Mouse (Mus musculus) hindbrain, postnatal 0 days (tissue): ENCODE data around the gene Zfp821. TPM values are rescaled to one million over a fixed set of nuclear protein-coding genes. Genes with fewer than 3 reads are reported as not detected.

Experiments
- ATAC-seq: fragments of 200-750 bp; cut with Nextera tagmentation; 2 replicates; pipeline ENCODE4 v1.8.0; 2017; ENCODE audit warnings: mild to moderate bottlenecking, moderate TSS enrichment, moderate library complexity
- DNase-seq: peaks from one replicate; pipeline ENCODE4 v3.0.0-alpha.2; 2015; ENCODE audit warnings: low spot score
- H3K27ac ChIP-seq: fragments of 300-500 bp; sonication (generic); 2 replicates; pipeline ENCODE4 v1.5.1; 2014; ENCODE audit warnings: mild to moderate bottlenecking
- H3K27me3 ChIP-seq: fragments of 300-500 bp; sonication (generic); 2 replicates; pipeline ENCODE4 v1.6.1; 2014; ENCODE audit warnings: low read length, mixed read lengths; ENCODE audit not compliant: insufficient read depth
- H3K36me3 ChIP-seq: fragments of 300-500 bp; sonication (generic); 2 replicates; pipeline ENCODE4 v1.6.1; 2014; ENCODE audit warnings: low read length, mixed read lengths; ENCODE audit not compliant: insufficient read depth
- H3K4me1 ChIP-seq: fragments of 300-500 bp; sonication (generic); 2 replicates; pipeline ENCODE4 v1.6.1; 2014; ENCODE audit warnings: antibody characterized with exemption, low read length, mixed read lengths; ENCODE audit not compliant: insufficient read depth
- H3K4me2 ChIP-seq: fragments of 300-500 bp; sonication (generic); 2 replicates; pipeline ENCODE4 v1.6.1; 2014; ENCODE audit warnings: low read depth, mild to moderate bottlenecking, low read length, moderate library complexity, mixed read lengths
- H3K4me3 ChIP-seq: fragments of 300-500 bp; sonication (generic); 2 replicates; pipeline ENCODE4 v1.5.1; 2014; ENCODE audit warnings: low read length
- H3K9ac ChIP-seq: fragments of 300-500 bp; sonication (generic); replicated peaks from 2 replicates; pipeline ENCODE4 v1.6.1; 2014; ENCODE audit warnings: mild to moderate bottlenecking, low read length, moderate library complexity, mixed read lengths
- H3K9me3 ChIP-seq: fragments of 300-500 bp; sonication (generic); 2 replicates; pipeline ENCODE4 v1.6.1; 2016; ENCODE audit warnings: low read length, mixed read lengths
- CTCF ChIP-seq: IDR thresholded peaks from 2 replicates; pipeline ENCODE4 v1.5.1; 2016; ENCODE audit warnings: antibody characterized with exemption, control low read depth, low read depth
- WGBS: fragments of 180-500 bp; shearing (Covaris S2); extraction: QIAGEN DNeasy Blood & Tissue Kit; methylation state at CpG from one replicate; pipeline ENCODE4 v1.1.7; 2014; 5-methylcytosine and 5-hydroxymethylcytosine counted together
- polyA plus RNA-seq: library from polyadenylated mRNA; unstranded; fragments of >200 nt; fragmentation: Nextera tagmentation; extraction: Ambion mirVana; gene quantifications from 2 replicates; pipeline ENCODE4 v1.2.1, GENCODE M21; 2015
- total RNA-seq: library from RNA; depleted of rRNA; stranded (reverse); fragments of >200 nt; gene quantifications from 2 replicates; pipeline ENCODE4 v1.2.3, GENCODE M21; 2014

The Zfp821 gene
- total and polyA plus RNA-seq, 2 experiments from 2014 or later: 50.3 to 56.2 TPM

- Histone ChIP-seq H3K4me3 (peak overlapping the region; percentile 100), H3K27ac (peak overlapping the region; percentile 76; the same call in 1 of the 2 replicates), H3K9ac (peak overlapping the region; percentile 96), H3K9me3 (no peaks in the 10 kb centered on the region), H3K36me3 (peaks cover 27% of the 10 kb centered on the region), H3K4me1 (0 out of 2 replicates have a peak, but pooled peaks cover 4% of the 10 kb centered on the region), H3K27me3 (no peaks in the 10 kb centered on the region), H3K4me2 (peak overlapping the region; percentile 90)
- peak; percentile 15; the same call in 1 of the 2 replicates for ATAC-seq
- WGBS: 5% methylated on average over 8 of the region's 8 CpGs
- DNase-seq: no peak
- no peak for TF ChIP-seq CTCF
Observed at GRCm38 (mm10) chr8:109736819-109737218, 31.5 kb downstream of the Zfp821 start.

GRCm38 (mm10) chr8:109737237-109738048 lies 32.1 kb downstream of the Zfp821 start, which contains the start of gene Atxn1l:
TSS of gene Atxn1l (minus strand) at chr8:109737739.
- 2% methylated on average over 58 of the region's 59 CpGs for WGBS
- Histone ChIP-seq H3K9ac (peak within 1 kb of the TSS; percentile 96), H3K4me1 (0 out of 2 replicates have a peak, but pooled peaks cover 4% of the 10 kb centered on the region), H3K4me3 (peak within 1 kb of the TSS; percentile 100), H3K27me3 (no peaks in the 10 kb centered on the region), H3K36me3 (peaks cover 20% of the 10 kb centered on the region), H3K9me3 (no peaks in the 10 kb centered on the region), H3K27ac (peak within 1 kb of the TSS; percentile 76), H3K4me2 (peak within 1 kb of the TSS; percentile 90)
- ATAC-seq (peak; percentile 91), DNase-seq (peak; percentile 92)
- peak; percentile 73 for TF ChIP-seq CTCF

- H3K4me2 ChIP-seq: peak overlapping the region; percentile 90
- no peak for TF ChIP-seq CTCF
- 0 out of 2 replicates have a peak, but pooled peaks cover 4% of the 10 kb centered on the region for H3K4me1 ChIP-seq
- no peak overlapping the region for H3K27ac ChIP-seq
- H3K36me3 ChIP-seq: peaks cover 15% of the 10 kb centered on the region; the same call in 1 of the 2 replicates
- ATAC-seq (no peak), DNase-seq (no peak)
- 74% methylated on average over 1 of the region's 1 CpGs for WGBS
- no peaks in the 10 kb centered on the region for H3K9me3 ChIP-seq
- peak overlapping the region; percentile 100 for H3K4me3 ChIP-seq
- no peaks in the 10 kb centered on the region for H3K27me3 ChIP-seq
- H3K9ac ChIP-seq: peak overlapping the region; percentile 96; the same call in 1 of the 2 replicates
Observed at GRCm38 (mm10) chr8:109738049-109738380, 32.7 kb downstream of the Zfp821 start.

- Histone ChIP-seq H3K27me3 (no peaks in the 10 kb centered on the region), H3K27ac (no peak overlapping the region), H3K9ac (no peak overlapping the region), H3K4me1 (no peaks in the 10 kb centered on the region), H3K9me3 (no peaks in the 10 kb centered on the region), H3K4me2 (no peak overlapping the region), H3K4me3 (no peak overlapping the region), H3K36me3 (no peaks in the 10 kb centered on the region)
- 89% methylated on average over 11 of the region's 12 CpGs for WGBS
- no peak for DNase-seq
- no peak for ATAC-seq
- no peak for TF ChIP-seq CTCF
Observed at GRCm38 (mm10) chr8:109747468-109748199, 42.3 kb downstream of the Zfp821 start.

- no peak for TF ChIP-seq CTCF
- DNase-seq (no peak), ATAC-seq (no peak)
- WGBS: 63% methylated on average over 5 of the region's 5 CpGs
- H3K4me1 ChIP-seq: no peaks in the 10 kb centered on the region
- no peaks in the 10 kb centered on the region for H3K36me3 ChIP-seq
- no peaks in the 10 kb centered on the region for H3K9me3 ChIP-seq
- H3K4me2 ChIP-seq: no peak overlapping the region
- H3K4me3 ChIP-seq: no peak overlapping the region
- H3K27me3 ChIP-seq: no peaks in the 10 kb centered on the region
- H3K9ac ChIP-seq: no peak overlapping the region
- no peak overlapping the region for H3K27ac ChIP-seq
Observed at GRCm38 (mm10) chr8:109750274-109750673, 44.9 kb downstream of the Zfp821 start.

- Histone ChIP-seq H3K36me3 (no peaks in the 10 kb centered on the region), H3K4me1 (no peaks in the 10 kb centered on the region), H3K27me3 (no peaks in the 10 kb centered on the region), H3K27ac (no peak overlapping the region), H3K9ac (no peak overlapping the region), H3K4me2 (no peak overlapping the region), H3K9me3 (no peaks in the 10 kb centered on the region), H3K4me3 (no peak overlapping the region)
- WGBS: 80% methylated on average over 12 of the region's 12 CpGs
- TF ChIP-seq CTCF: 0 out of 2 replicates have a peak, but pooled peaks have one; percentile 10
- ATAC-seq (no peak), DNase-seq (no peak)
Observed at GRCm38 (mm10) chr8:109750699-109751098, 45.4 kb downstream of the Zfp821 start.
